Mouse (Mus musculus) ES-Bruce4 (cell line): ENCODE data around the gene Gemin5.

ENCODE experiments used
- CTCF ChIP-seq: IDR thresholded peaks from one replicate; pipeline ENCODE4 v1.8.1; 2011; ENCODE audit warnings: low read depth, low read length
- EP300 ChIP-seq: IDR thresholded peaks from 2 replicates; pipeline ENCODE4 v1.6.1; 2011; ENCODE audit warnings: low read depth, low read length; ENCODE audit not compliant: insufficient read depth

- TF ChIP-seq EP300: no peak
- TF ChIP-seq CTCF: no peak
Observed at GRCm38 (mm10) chr11:58077270-58077669, 91.1 kb downstream of the Gemin5 start.
